Mouse (Mus musculus) lung, postnatal 25 days (tissue): ENCODE measurements at regions not wholly inside any gene's neighbourhood (a gene's known extent, or its start where the extent isn't known, plus 50 kb on each side); places are given as distances from the start of the nearest gene placed in this dataset.

Experiments
- DNase-seq: peaks from one replicate; pipeline ENCODE4 v3.0.0; 2022; ENCODE audit warnings: low spot score

- peak; percentile 2 for DNase-seq
Measured at GRCm38 (mm10) chr7:51434865-51435264, 76.0 kb upstream of the Ano5 start.

GRCm38 (mm10) chr7:51454989-51455692, 55.7 kb upstream of the Ano5 start:
- DNase-seq, result no peak

- no peak for DNase-seq
Measured at GRCm38 (mm10) chr7:51458757-51459156, 52.1 kb upstream of the Ano5 start.
